Mouse (Mus musculus) heart, embryonic 16.5 days (tissue): ENCODE results near the gene Fancf. TPM values are rescaled to one million over a fixed set of nuclear protein-coding genes. Genes with fewer than 3 reads are reported as not detected.

Experiments
- ATAC-seq: fragments of 200-750 bp; cut with Nextera tagmentation; replicated peaks from 2 replicates; pipeline ENCODE4 v1.8.0; 2017; ENCODE audit warnings: moderate number of reproducible peaks; ENCODE audit not compliant: insufficient read depth, low FRiP score; ENCODE audit errors: extremely low read depth
- H3K27ac ChIP-seq: fragments of 300-500 bp; sonication (generic); 2 replicates; pipeline ENCODE4 v1.5.1; 2014; ENCODE audit warnings: mild to moderate bottlenecking, low read length, control low read depth, moderate library complexity
- H3K27me3 ChIP-seq: fragments of 300-500 bp; sonication (generic); 2 replicates; pipeline ENCODE4 v1.6.1; 2014; ENCODE audit warnings: low read length, mixed read lengths; ENCODE audit not compliant: control insufficient read depth, insufficient read depth
- H3K36me3 ChIP-seq: fragments of 300-500 bp; sonication (generic); 2 replicates; pipeline ENCODE4 v1.6.1; 2014; ENCODE audit not compliant: control insufficient read depth, insufficient read depth
- H3K4me1 ChIP-seq: fragments of 300-500 bp; sonication (generic); 2 replicates; pipeline ENCODE4 v1.6.1; 2014; ENCODE audit warnings: low read length, mixed read lengths; ENCODE audit not compliant: control insufficient read depth, insufficient read depth
- H3K4me2 ChIP-seq: fragments of 300-500 bp; sonication (generic); 2 replicates; pipeline ENCODE4 v1.6.1; 2014; ENCODE audit warnings: low read depth, mild to moderate bottlenecking, control low read depth, low read length
- H3K4me3 ChIP-seq: fragments of 300-500 bp; sonication (generic); 2 replicates; pipeline ENCODE4 v1.5.1; 2014; ENCODE audit warnings: mild to moderate bottlenecking, control low read depth, low read length
- H3K9ac ChIP-seq: fragments of 300-500 bp; sonication (generic); 2 replicates; pipeline ENCODE4 v1.6.1; 2014; ENCODE audit warnings: low read length, control low read depth
- H3K9me3 ChIP-seq: fragments of 300-500 bp; sonication (generic); replicated peaks from 2 replicates; pipeline ENCODE4 v1.6.1; 2016; ENCODE audit warnings: low read length; ENCODE audit not compliant: control insufficient read depth
- WGBS: fragments of 180-500 bp; shearing (Covaris S2); extraction: QIAGEN DNeasy Blood & Tissue Kit; methylation state at CpG from one replicate; pipeline ENCODE4 v1.1.7; 2014; 5-methylcytosine and 5-hydroxymethylcytosine counted together
- polyA plus RNA-seq: library from polyadenylated mRNA; unstranded; fragments of >200 nt; fragmentation: Nextera tagmentation; extraction: Ambion mirVana; gene quantifications from 2 replicates; pipeline ENCODE4 v1.2.1, GENCODE M21; 2015

The Fancf gene
- 1.7 and 4.6 TPM in 2 replicates for polyA plus RNA-seq

DNA sequence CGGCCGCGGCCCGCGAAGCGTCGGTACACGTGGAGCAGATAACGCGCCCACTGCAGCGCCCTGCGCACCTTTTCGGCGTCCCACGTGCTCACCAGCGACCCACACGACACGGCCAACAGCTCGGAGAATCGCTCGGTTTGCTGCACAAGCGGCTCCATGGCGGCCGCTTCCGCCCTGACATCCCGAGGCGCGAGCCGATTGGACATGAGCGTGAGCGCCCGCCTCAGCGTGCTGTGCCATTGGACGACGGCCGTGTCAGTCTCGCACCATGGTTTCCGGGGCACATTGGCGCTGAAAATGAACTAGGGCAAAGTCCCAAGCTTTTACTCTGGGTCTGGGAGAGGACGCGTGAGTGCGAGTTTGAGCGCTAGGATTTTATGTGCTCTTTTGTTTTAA lies at the start of gene Fancf:
Gene Fancf (minus strand): TSS at position 171 of the 396 bp plus-strand sequence.
- under 1% methylated on average over 43 of the region's 43 CpGs for WGBS
- Histone ChIP-seq H3K9me3 (no peaks in the 10 kb centered on the region), H3K9ac (peak within 1 kb of the TSS; percentile 92), H3K4me1 (peaks cover 8% of the 10 kb centered on the region; the same call in 1 of the 2 replicates), H3K27ac (peak within 1 kb of the TSS; percentile 97), H3K4me3 (peak within 1 kb of the TSS; percentile 73), H3K36me3 (0 out of 2 replicates have a peak, but pooled peaks cover 2% of the 10 kb centered on the region), H3K27me3 (no peaks in the 10 kb centered on the region), H3K4me2 (peak within 1 kb of the TSS; percentile 91)
- peak; percentile 98 for ATAC-seq

DNA sequence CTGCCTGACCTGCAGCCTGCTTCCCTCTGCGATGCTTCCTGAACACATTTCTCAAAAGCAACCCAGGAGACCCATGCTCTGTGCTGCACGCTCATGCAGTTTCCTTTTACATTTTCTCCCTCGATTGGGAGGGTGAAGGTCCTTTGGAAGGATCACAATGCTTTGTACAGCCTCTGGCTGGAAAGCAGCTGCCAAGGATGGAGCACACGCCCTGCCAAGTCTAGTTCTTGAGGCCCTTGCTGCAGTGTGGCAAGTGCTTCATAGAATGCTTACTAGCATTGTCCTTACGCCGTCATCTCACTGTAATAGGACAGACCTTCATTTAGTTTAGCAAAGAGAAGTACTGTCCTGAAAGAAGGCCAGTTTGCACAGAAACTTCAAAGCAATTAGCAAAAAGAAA lies 37.0 kb upstream of the Fancf start:
- no peak overlapping the region for H3K9ac ChIP-seq
- no peaks in the 10 kb centered on the region for H3K27me3 ChIP-seq
- WGBS: 74% methylated on average over 6 of the region's 6 CpGs
- no peak overlapping the region for H3K4me2 ChIP-seq
- no peaks in the 10 kb centered on the region for H3K9me3 ChIP-seq
- no peak for ATAC-seq
- no peaks in the 10 kb centered on the region for H3K4me1 ChIP-seq
- no peak overlapping the region for H3K27ac ChIP-seq
- no peaks in the 10 kb centered on the region for H3K36me3 ChIP-seq
- no peak overlapping the region for H3K4me3 ChIP-seq

DNA sequence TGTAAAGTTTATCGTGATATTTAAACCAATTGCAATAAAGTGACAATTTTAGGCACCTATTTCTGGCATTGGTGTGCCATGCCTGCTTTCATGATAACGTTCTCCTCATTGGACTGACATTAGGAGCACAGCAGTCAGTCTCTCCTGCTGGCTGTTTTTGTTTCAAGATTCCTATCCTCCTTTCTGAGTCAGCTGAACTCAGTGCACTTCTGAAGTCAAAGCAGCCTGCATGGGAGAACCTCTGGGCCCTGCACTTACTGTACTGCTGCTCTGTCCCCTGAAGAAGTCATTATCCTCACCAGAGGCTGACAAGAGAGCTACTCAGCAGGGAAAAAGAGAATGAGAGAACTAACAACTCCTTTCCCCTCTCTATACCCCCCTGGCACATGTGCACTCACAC lies 32.9 kb upstream of the Fancf start:
- Histone ChIP-seq H3K36me3 (no peaks in the 10 kb centered on the region), H3K9ac (no peak overlapping the region), H3K27me3 (no peaks in the 10 kb centered on the region), H3K4me2 (no peak overlapping the region), H3K4me3 (no peak overlapping the region), H3K9me3 (no peaks in the 10 kb centered on the region), H3K4me1 (no peaks in the 10 kb centered on the region), H3K27ac (no peak overlapping the region)
- no peak for ATAC-seq
- 55% methylated on average over 2 of the region's 2 CpGs for WGBS

DNA sequence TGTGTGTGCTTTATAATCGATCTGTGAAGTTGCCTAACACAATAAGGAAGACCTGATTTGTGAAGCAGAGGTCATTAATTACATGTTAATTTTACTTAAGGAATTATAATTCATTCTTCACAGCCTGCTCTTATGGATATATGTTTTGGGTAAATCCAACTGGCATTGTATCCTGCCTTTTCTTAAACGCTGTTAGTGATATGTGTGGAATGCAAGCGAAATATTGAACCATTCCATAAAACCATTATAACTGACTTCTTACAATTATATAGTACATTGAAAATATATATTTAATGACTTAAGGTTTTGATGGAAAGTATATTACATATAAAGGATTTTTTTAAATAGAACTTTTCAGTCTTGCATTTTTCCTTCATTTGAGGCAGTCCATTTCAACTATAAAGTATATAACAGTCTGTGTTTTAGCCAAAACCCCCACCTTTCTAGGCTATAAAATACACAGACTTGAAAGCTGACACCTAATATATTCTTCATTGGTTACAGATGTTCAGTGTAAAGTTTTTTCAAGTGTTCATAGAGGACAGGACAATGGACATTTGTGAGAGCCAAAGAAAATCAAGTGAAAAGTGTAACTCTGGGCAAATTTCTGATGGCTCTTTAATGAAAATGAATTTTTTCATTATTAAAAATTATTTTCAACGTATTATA lies 32.2 kb upstream of the Fancf start:
- H3K9ac ChIP-seq: no peak overlapping the region
- no peaks in the 10 kb centered on the region for H3K27me3 ChIP-seq
- no peaks in the 10 kb centered on the region for H3K4me1 ChIP-seq
- H3K36me3 ChIP-seq: no peaks in the 10 kb centered on the region
- ATAC-seq: no peak
- no peak overlapping the region for H3K4me2 ChIP-seq
- H3K27ac ChIP-seq: no peak overlapping the region
- no peaks in the 10 kb centered on the region for H3K9me3 ChIP-seq
- H3K4me3 ChIP-seq: no peak overlapping the region
- WGBS: 70% methylated on average over 4 of the region's 4 CpGs

DNA sequence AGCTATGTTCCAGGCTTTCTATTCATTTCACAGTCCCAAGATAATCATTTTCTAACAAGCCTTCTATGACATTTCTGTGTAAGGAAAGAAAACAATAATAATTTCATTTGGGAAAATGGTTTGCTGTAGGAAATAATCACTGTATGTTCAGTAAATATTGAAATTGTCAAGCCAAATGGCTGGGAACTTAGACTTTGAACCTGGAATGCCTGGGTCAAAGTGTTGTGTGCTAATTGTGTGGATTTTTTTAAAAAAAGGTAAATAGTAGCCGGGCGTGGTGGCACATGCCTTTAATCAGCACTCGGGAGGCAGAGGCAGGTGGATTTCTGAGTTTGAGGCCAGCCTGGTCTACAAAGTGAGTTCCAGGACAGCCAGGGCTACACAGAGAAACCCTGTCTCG lies 30.9 kb upstream of the Fancf start:
- Histone ChIP-seq H3K27me3 (no peaks in the 10 kb centered on the region), H3K4me3 (no peak overlapping the region), H3K4me1 (no peaks in the 10 kb centered on the region), H3K36me3 (no peaks in the 10 kb centered on the region), H3K9ac (no peak overlapping the region), H3K27ac (no peak overlapping the region), H3K4me2 (no peak overlapping the region), H3K9me3 (no peaks in the 10 kb centered on the region)
- 89% methylated on average over 4 of the region's 4 CpGs for WGBS
- ATAC-seq: no peak

DNA sequence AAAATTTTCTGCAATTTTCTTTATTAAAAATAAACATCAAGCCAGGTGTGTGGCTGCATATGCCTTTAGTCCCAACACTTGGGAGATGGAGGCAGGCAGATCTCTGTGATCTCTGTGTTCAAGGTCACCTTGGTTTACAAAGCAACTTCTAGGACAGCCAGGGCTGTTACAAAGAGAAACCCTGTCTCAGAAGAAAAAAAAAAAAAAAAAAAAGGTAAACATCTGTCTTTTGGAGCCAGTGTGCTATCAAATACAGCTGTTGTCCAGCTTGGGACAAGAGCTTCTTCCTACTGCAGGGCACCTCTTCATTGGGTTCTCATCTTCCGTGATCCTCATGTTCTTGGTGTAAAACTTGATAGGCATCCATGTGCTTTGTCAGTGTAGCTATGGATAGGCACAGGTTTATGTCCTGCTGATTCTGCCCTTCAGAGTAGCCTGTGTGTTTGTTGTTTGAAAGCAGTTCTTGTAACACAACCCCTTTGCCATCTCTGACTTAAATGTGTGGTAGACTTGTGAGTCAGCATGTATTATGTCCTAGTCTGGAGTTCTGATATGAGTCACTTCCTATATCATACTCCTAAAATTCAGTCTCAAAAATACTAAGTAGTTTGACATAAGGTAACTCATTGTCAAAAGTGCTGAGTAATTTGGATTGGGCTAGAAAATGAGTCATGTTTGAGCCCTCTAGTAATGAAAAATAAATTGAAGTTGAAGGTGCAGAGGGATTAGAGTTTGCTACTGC lies 30.3 kb upstream of the Fancf start:
- no peaks in the 10 kb centered on the region for H3K36me3 ChIP-seq
- H3K9ac ChIP-seq: no peak overlapping the region
- H3K4me1 ChIP-seq: no peaks in the 10 kb centered on the region
- no peak overlapping the region for H3K4me3 ChIP-seq
- 93% methylated on average over 1 of the region's 1 CpGs for WGBS
- no peak overlapping the region for H3K27ac ChIP-seq
- H3K27me3 ChIP-seq: no peaks in the 10 kb centered on the region
- ATAC-seq: no peak
- H3K9me3 ChIP-seq: no peaks in the 10 kb centered on the region
- H3K4me2 ChIP-seq: no peak overlapping the region

DNA sequence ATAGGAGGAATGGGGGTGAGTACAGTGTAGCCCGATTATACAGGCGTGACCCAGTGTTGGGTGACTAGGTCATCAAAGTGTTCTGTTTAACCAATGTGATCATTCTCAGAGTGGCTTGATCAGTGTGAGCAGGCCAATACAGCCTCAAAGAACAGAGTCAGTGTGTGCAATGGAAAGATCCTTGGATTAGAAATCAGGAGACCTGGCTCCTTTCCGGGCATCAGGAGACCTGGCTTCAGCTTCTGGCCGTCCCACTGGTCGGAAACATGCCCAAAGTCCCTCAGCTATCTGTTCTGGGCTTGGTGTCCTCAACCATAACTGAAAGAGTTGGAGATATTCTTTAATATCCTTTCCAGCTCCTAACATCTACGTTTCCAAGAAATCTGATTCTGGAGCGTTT lies 27.5 kb upstream of the Fancf start:
- no peak for ATAC-seq
- WGBS: 85% methylated on average over 7 of the region's 7 CpGs
- H3K9ac ChIP-seq: no peak overlapping the region

DNA sequence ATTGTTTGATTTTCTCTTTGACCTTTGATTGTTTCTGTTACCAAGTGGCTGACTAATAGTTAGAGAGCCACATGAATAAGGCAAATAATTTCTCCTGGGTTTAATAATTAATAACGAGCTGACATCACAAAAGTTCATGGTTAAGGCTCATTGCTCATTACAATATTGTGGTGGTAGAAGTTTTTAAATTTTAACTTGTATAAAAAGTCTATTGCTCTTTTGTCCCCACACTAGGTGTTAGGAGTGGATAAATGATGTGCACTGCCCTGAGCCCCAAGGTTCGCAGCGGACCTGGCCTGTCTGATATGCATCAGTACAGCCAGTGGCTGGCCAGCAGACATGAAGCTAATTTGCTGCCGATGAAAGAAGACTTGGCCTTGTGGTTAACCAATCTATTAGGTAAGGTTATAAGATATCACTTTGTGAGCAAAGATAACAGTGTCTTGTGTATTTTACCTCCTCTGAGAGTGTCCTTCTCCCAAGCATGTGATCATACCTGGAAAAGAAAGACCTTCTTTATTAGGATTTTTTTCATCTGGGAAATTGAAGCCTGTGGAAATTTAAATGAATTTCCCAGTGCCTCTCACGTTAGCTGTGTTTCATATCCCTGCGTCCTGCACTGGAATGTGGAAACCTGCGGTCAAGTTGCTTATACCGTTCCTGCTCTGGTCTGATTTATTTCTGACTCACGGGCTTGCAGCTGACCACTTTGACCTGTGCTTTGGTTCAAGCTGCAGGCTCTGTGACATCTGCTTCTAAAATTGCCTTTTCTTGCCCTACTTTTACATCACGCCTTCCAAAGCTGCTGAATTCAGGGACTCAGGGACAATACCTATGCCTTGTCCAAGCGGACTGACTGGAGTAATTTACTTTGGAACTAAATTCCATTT lies 25.9 kb upstream of the Fancf start:
- H3K4me2 ChIP-seq: no peak overlapping the region
- no peaks in the 10 kb centered on the region for H3K27me3 ChIP-seq
- no peak overlapping the region for H3K27ac ChIP-seq
- H3K4me1 ChIP-seq: no peaks in the 10 kb centered on the region
- H3K9ac ChIP-seq: no peak overlapping the region
- no peak for ATAC-seq
- H3K4me3 ChIP-seq: no peak overlapping the region
- no peaks in the 10 kb centered on the region for H3K9me3 ChIP-seq
- no peaks in the 10 kb centered on the region for H3K36me3 ChIP-seq
- WGBS: 77% methylated on average over 11 of the region's 11 CpGs

More for the DNA sequence above, 27.5 kb upstream of the Fancf start:
- no peak overlapping the region for H3K4me2 ChIP-seq
- H3K27ac ChIP-seq: no peak overlapping the region
- no peaks in the 10 kb centered on the region for H3K27me3 ChIP-seq
- no peaks in the 10 kb centered on the region for H3K4me1 ChIP-seq
- no peak overlapping the region for H3K4me3 ChIP-seq
- no peaks in the 10 kb centered on the region for H3K9me3 ChIP-seq
- H3K36me3 ChIP-seq: no peaks in the 10 kb centered on the region
